Mouse (Mus musculus): ENCODE results near the gene Clstn2.

Gene Clstn2

GRCm38 (mm10) chr9:98032573-98033272 lies at the start of gene Clstn2:
Gene Clstn2 (minus strand): TSS chr9:98033181.
- DNase-seq (ENCODE audit: low read depth, low spot score), result peak; percentile 64

GRCm38 (mm10) chr9:98067767-98068166 lies 34.8 kb upstream of the Clstn2 start:
- no peak for DNase-seq (ENCODE audit: low read depth, low spot score)

GRCm38 (mm10) chr9:98061646-98062045 lies 28.7 kb upstream of the Clstn2 start:
- DNase-seq (ENCODE audit: low read depth, low spot score), result no peak

GRCm38 (mm10) chr9:98057291-98057690 lies 24.3 kb upstream of the Clstn2 start:
- no peak for DNase-seq (ENCODE audit: low read depth, low spot score)

- DNase-seq (ENCODE audit: low read depth, low spot score), result no peak
Measured at GRCm38 (mm10) chr9:98051343-98051742, 18.4 kb upstream of the Clstn2 start.

GRCm38 (mm10) chr9:98033273-98033855 lies 383 bp upstream of the Clstn2 start:
- no peak for DNase-seq (ENCODE audit: low read depth, low spot score)

GRCm38 (mm10) chr9:98031898-98032572 lies 946 bp downstream of the Clstn2 start:
- no peak for DNase-seq (ENCODE audit: low read depth, low spot score)

GRCm38 (mm10) chr9:98030715-98031114 lies 2.3 kb downstream of the Clstn2 start:
- DNase-seq (ENCODE audit: low read depth, low spot score), result no peak

GRCm38 (mm10) chr9:98025548-98025947 lies 7.4 kb downstream of the Clstn2 start:
- no peak for DNase-seq (ENCODE audit: low read depth, low spot score)

GRCm38 (mm10) chr9:98023069-98023468 lies 9.9 kb downstream of the Clstn2 start:
- no peak for DNase-seq (ENCODE audit: low read depth, low spot score)

- DNase-seq (ENCODE audit: low read depth, low spot score), result no peak
Measured at GRCm38 (mm10) chr9:98019876-98020275, 13.1 kb downstream of the Clstn2 start.

- no peak for DNase-seq (ENCODE audit: low read depth, low spot score)
Measured at GRCm38 (mm10) chr9:98018687-98019086, 14.3 kb downstream of the Clstn2 start.

GRCm38 (mm10) chr9:98016576-98016975 lies 16.4 kb downstream of the Clstn2 start:
- no peak for DNase-seq (ENCODE audit: low read depth, low spot score)

GRCm38 (mm10) chr9:97996349-97996748 lies 36.6 kb downstream of the Clstn2 start:
- no peak for DNase-seq (ENCODE audit: low read depth, low spot score)

- no peak for DNase-seq (ENCODE audit: low read depth, low spot score)
Measured at GRCm38 (mm10) chr9:97995723-97996122, 37.3 kb downstream of the Clstn2 start.

GRCm38 (mm10) chr9:97992131-97992530 lies 40.9 kb downstream of the Clstn2 start:
- DNase-seq (ENCODE audit: low read depth, low spot score), result no peak

- no peak for DNase-seq (ENCODE audit: low read depth, low spot score)
Measured at GRCm38 (mm10) chr9:97977339-97977738, 55.6 kb downstream of the Clstn2 start.

GRCm38 (mm10) chr9:97974801-97975347 lies 58.1 kb downstream of the Clstn2 start:
- no peak for DNase-seq (ENCODE audit: low read depth, low spot score)

- DNase-seq (ENCODE audit: low read depth, low spot score), result no peak
Measured at GRCm38 (mm10) chr9:97966691-97967090, 66.3 kb downstream of the Clstn2 start.

GRCm38 (mm10) chr9:97957508-97957907 lies 75.5 kb downstream of the Clstn2 start:
- DNase-seq (ENCODE audit: low read depth, low spot score), result no peak

- DNase-seq (ENCODE audit: low read depth, low spot score), result no peak
Measured at GRCm38 (mm10) chr9:97956407-97957106, 76.4 kb downstream of the Clstn2 start.

All from forelimb bud, embryonic 11.5 days (tissue).